Mouse (Mus musculus) midbrain, embryonic 15.5 days (tissue): ENCODE measurements around the gene Kazn. TPM values are rescaled to one million over a fixed set of nuclear protein-coding genes. Genes with fewer than 3 reads are reported as not detected.
A peak's percentile ranks its signal among the peaks of the same experiment; 100 is the strongest.

Source experiments
- ATAC-seq: fragments of 200-750 bp; cut with Nextera tagmentation; replicated peaks from 2 replicates; pipeline ENCODE4 v1.8.0; 2017; ENCODE audit warnings: moderate TSS enrichment
- H3K27ac ChIP-seq: fragments of 300-500 bp; sonication (generic); 2 replicates; pipeline ENCODE4 v1.5.1; 2015; ENCODE audit warnings: mild to moderate bottlenecking, inconsistent platforms
- H3K27me3 ChIP-seq: fragments of 300-500 bp; sonication (generic); replicated peaks from 2 replicates; pipeline ENCODE4 v1.6.1; 2015; ENCODE audit warnings: inconsistent platforms
- H3K36me3 ChIP-seq: fragments of 300-500 bp; sonication (generic); replicated peaks from 2 replicates; pipeline ENCODE4 v1.6.1; 2015; ENCODE audit warnings: inconsistent platforms
- H3K4me1 ChIP-seq: fragments of 300-500 bp; sonication (generic); 2 replicates; pipeline ENCODE4 v1.6.1; 2015; ENCODE audit warnings: inconsistent platforms
- H3K4me2 ChIP-seq: fragments of 300-500 bp; sonication (generic); 2 replicates; pipeline ENCODE4 v1.6.1; 2015; ENCODE audit warnings: inconsistent platforms, mild to moderate bottlenecking, moderate library complexity
- H3K4me3 ChIP-seq: fragments of 300-500 bp; sonication (generic); 2 replicates; pipeline ENCODE4 v1.5.1; 2015; ENCODE audit warnings: mild to moderate bottlenecking, inconsistent platforms
- H3K9ac ChIP-seq: fragments of 300-500 bp; sonication (generic); 2 replicates; pipeline ENCODE4 v1.6.1; 2015; ENCODE audit warnings: mild to moderate bottlenecking, inconsistent platforms
- H3K9me3 ChIP-seq: fragments of 300-500 bp; sonication (generic); 2 replicates; pipeline ENCODE4 v1.6.1; 2016; ENCODE audit warnings: inconsistent platforms
- WGBS: fragments of 180-500 bp; shearing (Covaris S2); methylation state at CpG from one replicate; pipeline ENCODE4 v1.1.7; 2015; ENCODE audit warnings: mixed read lengths; 5-methylcytosine and 5-hydroxymethylcytosine counted together
- polyA plus RNA-seq: library from polyadenylated mRNA; unstranded; fragments of >200 nt; fragmentation: Nextera tagmentation; extraction: Ambion mirVana; gene quantifications from 2 replicates; pipeline ENCODE4 v1.2.1, GENCODE M21; 2015

Gene Kazn
- polyA plus RNA-seq, 1 experiment from 2014 or later: 33.6 TPM

- Histone ChIP-seq H3K4me3 (no peak overlapping the region), H3K36me3 (no peaks in the 10 kb centered on the region), H3K4me1 (peaks cover 16% of the 10 kb centered on the region), H3K9me3 (no peaks in the 10 kb centered on the region), H3K27me3 (no peaks in the 10 kb centered on the region), H3K9ac (no peak overlapping the region), H3K4me2 (no peak overlapping the region), H3K27ac (no peak overlapping the region)
- ATAC-seq: no peak
- WGBS: 81% methylated on average over 4 of the region's 4 CpGs
Measured at GRCm38 (mm10) chr4:142169636-142170035, 69.6 kb downstream of the Kazn start.

DNA sequence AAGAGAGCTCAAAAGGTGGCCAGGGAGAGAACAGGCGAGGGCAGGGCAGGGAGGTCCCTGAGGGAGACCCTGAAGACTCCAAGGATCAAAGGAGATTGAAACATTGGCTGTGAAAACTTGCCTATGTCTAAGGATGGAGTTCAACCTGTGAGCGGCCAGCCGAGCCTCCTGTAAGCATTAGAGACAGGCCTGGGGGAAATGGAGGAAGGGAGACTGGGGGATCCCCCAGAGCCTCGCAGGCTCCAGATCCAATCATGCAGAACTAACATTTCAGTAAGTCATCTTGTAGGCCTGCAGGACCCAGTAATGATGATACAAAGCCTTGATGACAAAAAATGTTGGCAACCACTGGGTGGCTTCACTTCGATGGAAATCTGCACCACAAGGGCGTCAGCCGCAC lies 70.8 kb downstream of the Kazn start:
- H3K4me3 ChIP-seq: no peak overlapping the region
- no peak for ATAC-seq
- H3K27ac ChIP-seq: no peak overlapping the region
- H3K4me2 ChIP-seq: no peak overlapping the region
- H3K36me3 ChIP-seq: no peaks in the 10 kb centered on the region
- no peaks in the 10 kb centered on the region for H3K27me3 ChIP-seq
- WGBS: 79% methylated on average over 7 of the region's 7 CpGs
- peaks cover 13% of the 10 kb centered on the region for H3K4me1 ChIP-seq
- no peaks in the 10 kb centered on the region for H3K9me3 ChIP-seq
- H3K9ac ChIP-seq: no peak overlapping the region

- ATAC-seq: no peak
- Histone ChIP-seq H3K9ac (no peak overlapping the region), H3K4me2 (no peak overlapping the region), H3K9me3 (no peaks in the 10 kb centered on the region), H3K36me3 (no peaks in the 10 kb centered on the region), H3K27me3 (no peaks in the 10 kb centered on the region), H3K4me3 (no peak overlapping the region), H3K4me1 (peaks cover 10% of the 10 kb centered on the region), H3K27ac (no peak overlapping the region)
- WGBS: 21% methylated on average over 18 of the region's 18 CpGs
Measured at GRCm38 (mm10) chr4:142165835-142166701, 73.1 kb downstream of the Kazn start.

- no peak for ATAC-seq
- Histone ChIP-seq H3K9me3 (no peaks in the 10 kb centered on the region), H3K4me1 (peaks cover 10% of the 10 kb centered on the region), H3K27me3 (no peaks in the 10 kb centered on the region), H3K9ac (no peak overlapping the region), H3K27ac (no peak overlapping the region), H3K4me3 (no peak overlapping the region), H3K4me2 (no peak overlapping the region), H3K36me3 (no peaks in the 10 kb centered on the region)
- 63% methylated on average over 5 of the region's 5 CpGs for WGBS
Measured at GRCm38 (mm10) chr4:142165363-142165762, 73.8 kb downstream of the Kazn start.

DNA sequence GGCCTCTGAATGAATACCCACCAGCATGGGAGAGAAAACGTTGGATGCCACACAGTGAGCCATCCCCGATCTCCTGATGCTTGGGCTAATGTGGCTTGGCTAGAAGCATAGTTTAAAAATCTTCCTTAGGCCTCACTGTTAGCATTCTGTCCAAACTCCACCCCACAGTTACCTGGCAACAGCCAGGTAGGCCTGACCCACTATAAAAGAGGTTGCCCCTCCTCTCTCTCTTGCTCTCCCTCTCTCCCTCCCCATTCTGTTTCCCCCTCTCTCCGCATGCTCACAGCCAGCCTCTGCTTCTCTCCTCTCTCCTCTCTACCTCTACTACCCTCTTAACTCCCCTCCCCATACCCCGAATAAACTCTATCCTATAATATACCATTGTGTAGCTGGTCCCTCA lies 74.8 kb downstream of the Kazn start:
- Histone ChIP-seq H3K4me1 (peaks cover 10% of the 10 kb centered on the region), H3K4me3 (no peak overlapping the region), H3K9ac (no peak overlapping the region), H3K36me3 (no peaks in the 10 kb centered on the region), H3K4me2 (no peak overlapping the region), H3K27me3 (no peaks in the 10 kb centered on the region), H3K27ac (no peak overlapping the region), H3K9me3 (no peaks in the 10 kb centered on the region)
- no peak for ATAC-seq
- 56% methylated on average over 4 of the region's 4 CpGs for WGBS

DNA sequence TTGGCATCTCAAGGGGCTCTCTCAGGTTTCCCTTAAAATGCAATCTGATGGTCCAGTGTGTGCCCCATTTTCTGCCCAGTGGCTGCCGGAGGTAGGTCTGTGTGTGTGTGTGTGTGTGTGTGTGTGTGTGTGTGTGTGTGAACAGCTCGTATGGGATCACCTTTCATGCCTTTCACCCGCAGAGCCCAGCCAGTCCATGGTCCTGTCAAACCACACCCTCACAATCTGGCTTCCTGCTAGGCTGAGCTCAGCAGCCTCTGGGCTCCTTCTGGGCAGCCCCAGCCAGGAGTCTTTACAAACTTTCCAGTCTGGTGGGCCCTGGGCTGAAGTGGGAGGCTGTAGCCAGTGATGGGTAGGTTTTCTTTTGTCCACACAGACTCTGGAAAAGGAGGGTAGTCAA lies 75.3 kb downstream of the Kazn start:
- Histone ChIP-seq H3K36me3 (no peaks in the 10 kb centered on the region), H3K4me2 (no peak overlapping the region), H3K27ac (no peak overlapping the region), H3K4me3 (no peak overlapping the region), H3K9ac (no peak overlapping the region), H3K27me3 (no peaks in the 10 kb centered on the region), H3K4me1 (peaks cover 10% of the 10 kb centered on the region), H3K9me3 (no peaks in the 10 kb centered on the region)
- WGBS: 69% methylated on average over 3 of the region's 3 CpGs
- ATAC-seq: no peak

DNA sequence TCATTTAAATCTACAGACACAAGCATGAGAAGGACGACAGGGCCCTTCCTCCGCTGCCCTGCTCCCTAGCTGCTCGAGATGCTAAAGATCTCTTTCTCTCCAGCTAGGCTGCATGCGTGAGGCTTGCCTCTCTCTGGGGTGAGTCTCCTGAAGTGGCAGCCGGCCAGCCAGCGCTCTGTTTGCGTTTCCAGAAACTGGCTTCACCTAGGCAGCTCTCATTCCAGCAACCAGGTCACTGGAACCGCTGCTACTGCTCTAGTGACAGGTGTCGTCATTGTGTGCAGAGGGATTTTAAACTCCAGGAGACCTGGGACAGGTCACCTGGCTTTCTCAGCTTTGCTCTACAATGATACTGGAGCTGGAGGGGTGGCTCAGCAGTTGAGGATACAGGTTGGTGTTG lies 76.5 kb downstream of the Kazn start:
- H3K27me3 ChIP-seq: no peaks in the 10 kb centered on the region
- no peak overlapping the region for H3K4me2 ChIP-seq
- H3K27ac ChIP-seq: no peak overlapping the region
- no peaks in the 10 kb centered on the region for H3K36me3 ChIP-seq
- H3K9ac ChIP-seq: no peak overlapping the region
- no peak for ATAC-seq
- H3K4me3 ChIP-seq: no peak overlapping the region
- peaks cover 10% of the 10 kb centered on the region for H3K4me1 ChIP-seq
- H3K9me3 ChIP-seq: no peaks in the 10 kb centered on the region
- 85% methylated on average over 9 of the region's 9 CpGs for WGBS

- Histone ChIP-seq H3K27me3 (no peaks in the 10 kb centered on the region), H3K9me3 (no peaks in the 10 kb centered on the region), H3K4me3 (no peak overlapping the region), H3K9ac (no peak overlapping the region), H3K36me3 (no peaks in the 10 kb centered on the region), H3K27ac (no peak overlapping the region), H3K4me2 (no peak overlapping the region), H3K4me1 (peaks cover 10% of the 10 kb centered on the region)
- ATAC-seq: no peak
- 97% methylated on average over 2 of the region's 2 CpGs for WGBS
Measured at GRCm38 (mm10) chr4:142162102-142162501, 77.1 kb downstream of the Kazn start.

DNA sequence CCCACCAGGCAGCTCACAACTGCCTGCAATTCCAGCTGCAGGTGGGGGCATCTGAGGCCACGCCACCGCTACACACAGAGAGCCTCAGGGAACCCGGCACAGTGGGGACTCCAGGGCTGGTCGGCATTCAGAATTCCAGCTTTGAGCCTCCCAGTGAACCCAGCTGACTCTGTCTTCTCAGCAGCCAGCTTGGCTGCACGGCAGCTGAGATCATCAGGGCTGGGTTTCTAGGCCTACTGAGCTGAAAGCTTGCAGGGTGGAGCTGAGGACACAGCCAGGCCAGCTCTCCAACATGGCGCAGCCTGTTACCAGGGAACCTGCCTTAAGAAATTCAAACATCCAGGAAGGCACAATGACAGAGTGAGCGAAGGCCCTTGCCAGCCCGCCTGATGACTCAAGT lies 79.2 kb downstream of the Kazn start:
- 41% methylated on average over 8 of the region's 8 CpGs for WGBS
- no peaks in the 10 kb centered on the region for H3K27me3 ChIP-seq
- no peaks in the 10 kb centered on the region for H3K9me3 ChIP-seq
- 0 out of 2 replicates have a peak, but pooled peaks cover 3% of the 10 kb centered on the region for H3K4me1 ChIP-seq
- no peak overlapping the region for H3K4me2 ChIP-seq
- H3K9ac ChIP-seq: no peak overlapping the region
- no peak for ATAC-seq
- no peak overlapping the region for H3K4me3 ChIP-seq
- H3K27ac ChIP-seq: peak overlapping the region; percentile 5; the same call in 1 of the 2 replicates
- no peaks in the 10 kb centered on the region for H3K36me3 ChIP-seq

- no peaks in the 10 kb centered on the region for H3K9me3 ChIP-seq
- H3K4me3 ChIP-seq: no peak overlapping the region
- H3K9ac ChIP-seq: no peak overlapping the region
- no peak overlapping the region for H3K4me2 ChIP-seq
- 85% methylated on average over 5 of the region's 5 CpGs for WGBS
- H3K36me3 ChIP-seq: no peaks in the 10 kb centered on the region
- H3K4me1 ChIP-seq: peaks cover 11% of the 10 kb centered on the region; the same call in 1 of the 2 replicates
- no peak overlapping the region for H3K27ac ChIP-seq
- ATAC-seq: no peak
- H3K27me3 ChIP-seq: no peaks in the 10 kb centered on the region
Measured at GRCm38 (mm10) chr4:142156506-142156905, 82.7 kb downstream of the Kazn start.

DNA sequence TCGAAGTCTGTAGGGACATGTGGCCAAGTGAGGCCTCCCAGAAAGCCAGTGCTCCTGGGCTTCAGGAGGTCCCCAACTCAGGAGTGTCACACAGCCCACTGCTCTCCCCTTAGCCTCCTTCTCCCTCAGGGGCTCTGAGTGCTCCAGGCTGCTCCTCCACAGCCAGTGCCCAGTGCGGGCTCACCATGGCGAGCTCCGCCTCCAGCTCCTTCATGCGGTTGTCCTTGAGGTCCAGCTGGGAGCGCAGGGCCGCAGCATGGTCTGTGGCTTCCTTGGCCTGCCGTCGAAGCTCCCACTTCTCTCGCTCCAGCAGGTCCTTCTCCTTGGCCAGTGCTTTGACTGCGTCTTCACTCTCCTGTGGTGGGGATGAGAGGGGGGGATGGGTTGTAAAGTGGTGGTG lies 85.0 kb downstream of the Kazn start:
- Histone ChIP-seq H3K9me3 (no peaks in the 10 kb centered on the region), H3K4me1 (peaks cover 11% of the 10 kb centered on the region; the same call in 1 of the 2 replicates), H3K27me3 (no peaks in the 10 kb centered on the region), H3K4me3 (no peak overlapping the region), H3K9ac (no peak overlapping the region), H3K4me2 (no peak overlapping the region), H3K36me3 (no peaks in the 10 kb centered on the region), H3K27ac (no peak overlapping the region)
- 57% methylated on average over 11 of the region's 11 CpGs for WGBS
- no peak for ATAC-seq

DNA sequence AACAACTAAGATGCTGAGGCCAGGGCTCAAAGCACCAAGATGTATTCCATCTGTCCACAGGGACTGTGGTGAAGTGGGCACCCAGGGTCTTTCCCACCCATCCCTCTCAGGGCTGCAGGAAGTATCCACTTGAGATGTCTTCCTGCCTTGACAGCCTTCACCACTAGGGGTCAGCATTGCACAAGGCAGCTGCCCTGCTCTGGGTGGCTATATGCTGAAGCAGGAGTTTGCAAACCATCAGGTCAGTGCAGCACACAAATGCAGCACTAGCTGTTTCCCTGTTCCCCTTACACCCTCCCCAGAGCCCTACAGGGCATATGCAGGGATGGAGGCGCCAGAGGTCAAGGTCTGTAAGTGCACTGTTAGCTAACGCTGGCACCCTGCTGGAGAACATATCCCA lies 85.7 kb downstream of the Kazn start:
- WGBS: 9% methylated on average over 2 of the region's 2 CpGs
- no peaks in the 10 kb centered on the region for H3K9me3 ChIP-seq
- peaks cover 11% of the 10 kb centered on the region; the same call in 1 of the 2 replicates for H3K4me1 ChIP-seq
- H3K4me3 ChIP-seq: no peak overlapping the region
- 0 out of 2 replicates have a peak overlapping the region, but pooled peaks have one; percentile 19 for H3K27ac ChIP-seq
- no peaks in the 10 kb centered on the region for H3K27me3 ChIP-seq
- no peak overlapping the region for H3K9ac ChIP-seq
- ATAC-seq: peak; percentile 82
- no peak overlapping the region for H3K4me2 ChIP-seq
- H3K36me3 ChIP-seq: no peaks in the 10 kb centered on the region
